Mouse (Mus musculus): ENCODE data around the gene Ccdc80.

Ccdc80 gene

DNA sequence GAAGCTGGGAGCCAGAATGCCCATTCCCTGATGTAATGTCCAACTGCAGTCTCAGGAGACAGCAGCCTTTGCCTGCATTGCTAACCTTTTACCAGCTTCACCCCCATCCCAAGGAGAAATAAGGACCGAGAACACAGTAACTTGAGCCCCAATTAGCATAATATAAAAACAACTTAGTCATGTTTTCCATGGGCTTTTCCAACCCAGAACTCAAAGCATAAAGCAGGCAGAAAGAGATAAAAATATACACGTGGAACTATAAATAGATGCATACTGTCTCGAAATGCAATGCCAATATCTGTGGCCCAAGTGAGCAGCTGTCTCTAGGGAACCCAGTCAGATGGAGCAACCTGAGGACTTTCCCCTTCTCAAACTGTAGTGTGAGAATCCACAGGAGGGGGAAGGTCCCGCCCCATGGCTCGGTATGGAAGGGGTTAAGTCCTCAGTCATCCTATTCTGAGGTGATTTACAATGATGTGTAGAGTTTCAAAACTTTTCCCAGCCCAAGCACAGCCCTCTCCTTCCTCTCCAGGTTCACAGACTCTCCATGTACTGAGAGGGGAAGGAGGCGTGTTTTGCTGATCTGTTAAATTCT, at the start of gene Ccdc80:
Gene Ccdc80 (plus strand): TSS at position 266 of the 595 bp plus-strand sequence.
- DNase-seq (ENCODE audit: extremely low spot score, low spot score): peak; percentile 45

DNA sequence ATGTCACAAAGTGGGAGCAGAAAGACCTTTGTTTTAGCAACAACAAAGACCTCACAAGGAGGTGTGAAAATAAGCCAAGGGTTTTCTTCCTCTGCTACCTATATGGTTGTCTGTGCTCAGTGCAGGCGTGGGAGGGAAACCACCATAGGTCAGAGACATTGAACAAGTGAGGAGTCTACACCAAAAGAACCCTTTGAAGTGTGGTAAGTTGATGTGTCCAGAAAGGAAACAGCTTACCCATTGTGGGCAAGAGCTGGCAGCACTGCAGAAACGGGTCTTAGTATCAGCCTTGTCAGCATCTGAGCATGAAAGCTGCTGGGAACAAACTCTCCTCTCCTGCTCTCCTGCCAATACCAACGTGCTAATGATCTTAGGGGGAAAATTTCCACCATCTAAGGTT, 48.4 kb upstream of the Ccdc80 start:
- no peak for DNase-seq (ENCODE audit: extremely low spot score, low spot score)

DNA sequence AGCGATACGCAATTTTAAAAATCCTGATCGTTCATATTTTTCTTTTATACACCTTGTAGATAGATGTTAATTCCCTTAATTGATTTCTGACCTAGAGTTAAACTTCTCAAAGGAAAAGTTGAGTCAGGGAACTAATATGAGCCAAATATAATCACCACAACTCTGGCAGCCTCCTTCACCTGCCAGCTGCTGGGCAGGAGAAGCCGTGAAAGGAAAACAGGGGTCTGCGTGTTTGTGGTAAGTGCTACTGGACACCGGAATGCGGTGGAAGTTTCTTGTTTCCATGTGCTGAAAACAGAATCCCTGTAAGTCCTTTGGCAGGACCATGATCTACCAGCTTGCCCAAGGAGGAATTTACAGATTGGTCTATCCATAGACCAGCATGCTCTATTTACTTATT, 36.0 kb upstream of the Ccdc80 start:
- DNase-seq (ENCODE audit: extremely low spot score, low spot score): no peak

DNA sequence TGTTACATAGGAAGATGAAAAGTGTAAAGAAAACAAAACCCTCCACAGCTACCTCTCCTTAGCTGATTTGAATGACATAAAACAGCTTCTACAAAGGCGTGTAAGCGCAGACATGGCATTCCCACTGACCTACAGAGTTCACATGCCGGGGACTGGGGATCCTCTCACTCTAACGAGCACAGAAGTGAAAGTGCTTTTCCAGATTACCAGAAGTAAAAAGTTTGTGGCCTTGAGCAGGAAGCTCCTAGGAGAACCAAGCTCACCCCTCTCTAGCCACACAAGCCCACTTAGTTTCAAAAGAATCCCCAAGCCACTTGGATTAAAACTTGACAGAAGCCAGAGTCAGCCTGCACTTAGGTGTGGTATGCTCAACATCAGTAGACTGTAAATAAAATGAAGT, 35.3 kb upstream of the Ccdc80 start:
- no peak for DNase-seq (ENCODE audit: extremely low spot score, low spot score)

- no peak for DNase-seq (ENCODE audit: extremely low spot score, low spot score)
Observed at GRCm38 (mm10) chr16:45061140-45061539, 32.1 kb upstream of the Ccdc80 start.

GRCm38 (mm10) chr16:45070383-45071083, 22.7 kb upstream of the Ccdc80 start:
- DNase-seq (ENCODE audit: extremely low spot score, low spot score): no peak

GRCm38 (mm10) chr16:45071424-45071823, 21.8 kb upstream of the Ccdc80 start:
- no peak for DNase-seq (ENCODE audit: extremely low spot score, low spot score)

DNA sequence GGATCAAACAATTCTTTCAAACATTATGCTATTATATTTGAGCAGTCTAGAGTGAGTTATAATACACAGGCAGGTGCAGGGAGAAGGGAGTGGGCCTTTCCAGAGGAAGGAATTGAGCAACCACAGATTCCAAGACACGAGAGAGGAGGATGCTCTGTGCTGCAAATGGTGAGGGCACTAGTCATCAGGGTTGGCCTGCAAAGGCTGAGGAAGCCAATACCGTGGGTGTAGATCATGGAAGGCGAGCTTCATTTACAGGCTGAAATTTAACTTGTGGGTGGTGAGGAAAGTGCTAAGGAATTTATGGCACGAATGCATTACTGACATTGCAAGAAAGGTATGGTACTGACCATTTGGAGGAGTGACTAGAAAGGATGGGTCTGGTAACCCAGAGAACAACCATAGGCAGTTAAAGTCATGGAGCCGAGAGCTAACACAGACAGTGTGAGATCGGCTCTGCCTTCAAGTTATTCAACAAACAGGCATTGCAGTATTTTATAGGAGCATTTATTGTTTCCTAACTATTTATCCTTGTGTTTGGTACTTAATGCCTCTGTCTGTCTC, 15.6 kb upstream of the Ccdc80 start:
- DNase-seq (ENCODE audit: extremely low spot score, low spot score): no peak

DNA sequence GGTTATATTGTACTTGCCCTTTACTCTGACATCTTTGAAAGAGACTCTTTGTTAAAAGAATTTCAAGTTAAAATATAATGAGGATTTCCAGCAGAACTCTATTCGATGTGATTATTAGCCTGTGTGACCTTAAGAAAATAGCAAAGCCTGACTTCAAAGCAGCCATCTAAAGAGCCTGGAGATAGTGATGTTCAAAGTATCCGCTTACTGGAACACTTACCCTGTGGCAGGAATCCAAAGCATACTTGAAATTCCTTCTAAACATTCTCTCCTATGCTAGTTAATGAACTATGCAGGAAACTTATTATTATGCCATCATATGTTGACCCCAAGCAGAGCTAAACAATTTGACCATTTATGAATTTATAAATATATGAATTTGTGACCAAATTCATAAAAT, 13.9 kb upstream of the Ccdc80 start:
- no peak for DNase-seq (ENCODE audit: extremely low spot score, low spot score)

DNA sequence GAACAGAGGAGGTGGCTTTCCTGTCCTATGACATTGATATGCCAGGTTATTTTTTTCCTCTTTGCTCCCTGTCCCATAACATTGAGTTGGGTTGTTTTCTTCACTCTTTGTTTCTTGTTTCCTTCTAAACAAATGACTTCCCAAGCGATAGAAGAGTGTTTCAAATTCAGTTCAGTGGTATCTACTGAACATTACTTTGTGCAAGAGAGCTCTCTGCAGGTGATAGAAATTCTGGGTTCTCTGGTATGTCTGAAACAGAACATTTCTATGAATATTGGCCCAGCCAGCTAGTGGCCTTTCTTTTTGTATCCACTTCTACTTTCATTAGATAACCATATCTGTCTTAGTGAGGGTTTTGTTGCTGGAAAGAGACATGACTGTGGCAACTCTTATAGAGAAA, 4.4 kb upstream of the Ccdc80 start:
- no peak for DNase-seq (ENCODE audit: extremely low spot score, low spot score)

- peak; percentile 68 for DNase-seq (ENCODE audit: extremely low spot score, low spot score)
Observed at GRCm38 (mm10) chr16:45090005-45090404, 3.2 kb upstream of the Ccdc80 start.

- peak; percentile 57 for DNase-seq (ENCODE audit: extremely low spot score, low spot score)
Observed at GRCm38 (mm10) chr16:45094136-45094756, 1.0 kb downstream of the Ccdc80 start.

GRCm38 (mm10) chr16:45095030-45095429, 1.8 kb downstream of the Ccdc80 start:
- no peak for DNase-seq (ENCODE audit: extremely low spot score, low spot score)

- DNase-seq (ENCODE audit: extremely low spot score, low spot score): no peak
Observed at GRCm38 (mm10) chr16:45095561-45096482, 2.6 kb downstream of the Ccdc80 start.

- no peak for DNase-seq (ENCODE audit: extremely low spot score, low spot score)
Observed at GRCm38 (mm10) chr16:45097467-45097866, 4.3 kb downstream of the Ccdc80 start.

- no peak for DNase-seq (ENCODE audit: extremely low spot score, low spot score)
Observed at GRCm38 (mm10) chr16:45098186-45098885, 5.1 kb downstream of the Ccdc80 start.

DNA sequence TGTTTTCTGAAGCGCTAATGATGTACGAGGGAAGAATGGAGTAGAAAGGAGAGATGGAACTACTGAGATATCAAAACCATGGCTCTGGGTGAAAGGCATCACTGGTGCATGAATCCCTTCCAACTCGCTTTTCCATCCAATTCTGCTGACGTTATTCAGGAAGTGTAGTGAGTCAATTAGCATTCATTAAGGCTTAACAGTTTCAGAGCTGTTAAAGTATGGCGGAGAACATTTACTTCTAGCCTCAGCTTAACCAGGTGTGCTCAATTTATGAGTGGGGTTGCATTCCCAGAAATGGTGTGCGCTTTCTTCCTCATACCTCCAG, 5.6 kb downstream of the Ccdc80 start:
- no peak for DNase-seq (ENCODE audit: extremely low spot score, low spot score)

DNA sequence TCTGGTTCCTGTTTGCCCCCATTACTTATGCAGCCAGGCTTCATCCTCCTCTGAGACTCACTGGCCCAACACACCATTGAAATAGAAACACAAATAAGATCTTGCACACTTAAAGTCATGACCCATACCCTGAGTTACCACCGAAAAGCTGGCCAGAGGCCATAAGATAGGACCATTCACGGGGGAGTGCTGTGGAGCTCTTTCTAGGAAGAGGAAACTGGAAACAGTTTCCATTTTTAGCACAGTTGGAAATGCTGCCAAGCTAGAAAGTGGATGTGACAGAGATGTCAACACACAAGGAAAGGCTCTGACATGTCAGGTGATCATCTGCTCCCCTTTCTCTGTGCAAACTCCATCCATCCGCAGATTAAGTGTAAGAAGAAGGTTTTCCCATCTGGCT, 7.7 kb downstream of the Ccdc80 start:
- DNase-seq (ENCODE audit: extremely low spot score, low spot score): no peak

GRCm38 (mm10) chr16:45104993-45105392, 11.8 kb downstream of the Ccdc80 start:
- DNase-seq (ENCODE audit: extremely low spot score, low spot score): no peak

DNA sequence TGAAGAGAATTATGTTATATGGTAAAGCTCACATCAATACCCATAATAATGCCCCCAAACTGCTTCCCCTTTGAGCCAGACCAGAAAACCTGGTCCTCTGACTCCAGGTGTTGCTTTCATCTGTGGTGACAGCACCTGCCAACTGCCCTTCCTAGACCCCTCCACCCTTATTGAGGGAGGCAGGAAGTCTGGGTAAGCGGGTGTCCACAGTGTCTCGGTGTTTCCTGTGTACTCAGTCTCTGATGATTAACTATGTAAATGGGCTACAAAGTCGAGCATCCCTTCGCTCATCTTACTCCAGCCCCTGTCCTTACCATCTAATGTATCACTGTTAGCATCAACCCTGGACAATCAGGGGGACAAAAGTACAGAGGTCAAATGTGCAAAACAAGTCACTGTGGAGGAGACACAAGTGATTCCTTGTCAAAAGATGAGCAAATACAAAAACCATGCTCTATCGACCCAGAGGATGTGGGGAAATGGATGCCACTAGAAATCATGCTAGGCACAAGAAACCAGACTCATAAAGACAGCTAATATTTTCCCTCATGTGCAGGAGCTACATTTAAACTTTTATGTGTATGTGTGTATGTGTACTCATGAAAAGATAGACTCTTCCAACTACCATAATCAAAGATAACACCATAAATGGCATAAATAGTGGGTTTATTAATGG, 15.1 kb downstream of the Ccdc80 start:
- no peak for DNase-seq (ENCODE audit: extremely low spot score, low spot score)

Measured in neural tube, embryonic 10.5 days (tissue).